Mouse (Mus musculus) liver, embryonic 15.5 days (tissue): ENCODE results near the gene Trim65. TPM values are rescaled to one million over a fixed set of nuclear protein-coding genes. Genes with fewer than 3 reads are reported as not detected.
A peak's percentile ranks its signal among the peaks of the same experiment; 100 is the strongest.

Source experiments
- ATAC-seq: fragments of 200-750 bp; cut with Nextera tagmentation; 2 replicates; pipeline ENCODE4 v1.8.0; 2017; ENCODE audit warnings: moderate number of reproducible peaks, mild to moderate bottlenecking, moderate library complexity; ENCODE audit not compliant: insufficient read depth
- H3K27ac ChIP-seq: fragments of 300-500 bp; sonication (generic); replicated peaks from 2 replicates; pipeline ENCODE4 v1.5.1; 2015; ENCODE audit warnings: mild to moderate bottlenecking, inconsistent platforms
- H3K27me3 ChIP-seq: fragments of 300-500 bp; sonication (generic); 2 replicates; pipeline ENCODE4 v1.6.1; 2015; ENCODE audit warnings: mild to moderate bottlenecking, inconsistent platforms
- H3K36me3 ChIP-seq: fragments of 300-500 bp; sonication (generic); replicated peaks from 2 replicates; pipeline ENCODE4 v1.6.1; 2015; ENCODE audit warnings: moderate library complexity, mild to moderate bottlenecking, inconsistent platforms
- H3K4me1 ChIP-seq: fragments of 300-500 bp; sonication (generic); replicated peaks from 2 replicates; pipeline ENCODE4 v1.6.1; 2015; ENCODE audit warnings: inconsistent platforms
- H3K4me2 ChIP-seq: fragments of 300-500 bp; sonication (generic); 2 replicates; pipeline ENCODE4 v1.6.1; 2015; ENCODE audit warnings: moderate library complexity, mild to moderate bottlenecking, inconsistent platforms
- H3K4me3 ChIP-seq: fragments of 300-500 bp; sonication (generic); replicated peaks from 2 replicates; pipeline ENCODE4 v1.5.1; 2015; ENCODE audit warnings: mild to moderate bottlenecking, inconsistent platforms
- H3K9ac ChIP-seq: fragments of 300-500 bp; sonication (generic); 2 replicates; pipeline ENCODE4 v1.6.1; 2015; ENCODE audit warnings: moderate library complexity, mild to moderate bottlenecking, inconsistent platforms
- H3K9me3 ChIP-seq: fragments of 300-500 bp; sonication (generic); replicated peaks from 2 replicates; pipeline ENCODE4 v1.6.1; 2016; ENCODE audit warnings: inconsistent platforms
- WGBS: fragments of 180-500 bp; shearing (Covaris S2); methylation state at CpG from one replicate; pipeline ENCODE4 v1.1.7; 2015; ENCODE audit warnings: mixed read lengths; ENCODE audit not compliant: insufficient replicate concordance; 5-methylcytosine and 5-hydroxymethylcytosine counted together
- polyA plus RNA-seq: library from polyadenylated mRNA; unstranded; fragments of >200 nt; fragmentation: Nextera tagmentation; extraction: Ambion mirVana; gene quantifications from 2 replicates; pipeline ENCODE4 v1.2.1, GENCODE M21; 2015

Gene Trim65
- polyA plus RNA-seq, 1 experiment from 2014 or later: 1.2 TPM

GRCm38 (mm10) chr11:116076836-116077235, 54.1 kb downstream of the Trim65 start:
- H3K27me3 ChIP-seq: no peaks in the 10 kb centered on the region
- H3K9ac ChIP-seq: peak overlapping the region; percentile 85
- WGBS: 8% methylated on average over 7 of the region's 7 CpGs
- peak overlapping the region; percentile 68 for H3K4me3 ChIP-seq
- peak; percentile 51 for ATAC-seq
- peaks cover 47% of the 10 kb centered on the region for H3K36me3 ChIP-seq
- peak overlapping the region; percentile 88 for H3K4me2 ChIP-seq
- peak overlapping the region; percentile 96 for H3K27ac ChIP-seq
- H3K4me1 ChIP-seq: peaks cover 81% of the 10 kb centered on the region
- no peaks in the 10 kb centered on the region for H3K9me3 ChIP-seq

- WGBS: 37% methylated on average over 7 of the region's 7 CpGs
- Histone ChIP-seq H3K36me3 (peaks cover 42% of the 10 kb centered on the region), H3K27ac (peak overlapping the region; percentile 96), H3K9me3 (no peaks in the 10 kb centered on the region), H3K4me2 (peak overlapping the region; percentile 88), H3K4me1 (peaks cover 79% of the 10 kb centered on the region), H3K4me3 (peak overlapping the region; percentile 68), H3K27me3 (no peaks in the 10 kb centered on the region), H3K9ac (peak overlapping the region; percentile 85)
- no peak for ATAC-seq
Observed at GRCm38 (mm10) chr11:116076266-116076540, 54.7 kb downstream of the Trim65 start.

- peak overlapping the region; percentile 96 for H3K27ac ChIP-seq
- peaks cover 74% of the 10 kb centered on the region for H3K4me1 ChIP-seq
- H3K9me3 ChIP-seq: no peaks in the 10 kb centered on the region
- H3K36me3 ChIP-seq: peaks cover 37% of the 10 kb centered on the region
- no peak for ATAC-seq
- no peaks in the 10 kb centered on the region for H3K27me3 ChIP-seq
- H3K9ac ChIP-seq: peak overlapping the region; percentile 85
- 23% methylated on average over 20 of the region's 20 CpGs for WGBS
- H3K4me3 ChIP-seq: peak overlapping the region; percentile 68
- H3K4me2 ChIP-seq: peak overlapping the region; percentile 88
Observed at GRCm38 (mm10) chr11:116075539-116076265, 55.2 kb downstream of the Trim65 start.

GRCm38 (mm10) chr11:116074436-116074991, 56.4 kb downstream of the Trim65 start:
- Histone ChIP-seq H3K4me2 (no peak overlapping the region), H3K4me1 (peaks cover 62% of the 10 kb centered on the region), H3K27ac (peak overlapping the region; percentile 33), H3K27me3 (no peaks in the 10 kb centered on the region), H3K9ac (no peak overlapping the region), H3K9me3 (no peaks in the 10 kb centered on the region), H3K36me3 (peaks cover 31% of the 10 kb centered on the region), H3K4me3 (no peak overlapping the region)
- ATAC-seq: no peak
- WGBS: 41% methylated on average over 7 of the region's 7 CpGs

GRCm38 (mm10) chr11:116072608-116073007, 58.3 kb downstream of the Trim65 start:
- no peak for ATAC-seq

More at GRCm38 (mm10) chr11:116072608-116073007, 58.3 kb downstream of the Trim65 start:
- H3K9me3 ChIP-seq: no peaks in the 10 kb centered on the region
- no peak overlapping the region for H3K9ac ChIP-seq
- H3K4me1 ChIP-seq: peaks cover 43% of the 10 kb centered on the region
- H3K4me3 ChIP-seq: no peak overlapping the region
- H3K27me3 ChIP-seq: no peaks in the 10 kb centered on the region
- no peak overlapping the region for H3K27ac ChIP-seq
- peaks cover 26% of the 10 kb centered on the region; the same call in 1 of the 2 replicates for H3K36me3 ChIP-seq
- 78% methylated on average over 3 of the region's 3 CpGs for WGBS
- H3K4me2 ChIP-seq: no peak overlapping the region

Other genes starting within 250 kb of the Trim65 start
- gene Smim5, start 231.2 kb downstream of the Trim65 start, polyA plus RNA-seq: 37.8 and 40.0 TPM in 2 replicates
- gene Smim6, start 219.1 kb downstream of the Trim65 start, polyA plus RNA-seq: 2.7 and 3.3 TPM in 2 replicates
- 13.0 and 15.0 TPM in 2 replicates for gene Sap30bp, start 197.8 kb downstream of the Trim65 start, polyA plus RNA-seq
- 8.1 and 10.9 TPM in 2 replicates for gene Recql5, start 197.7 kb downstream of the Trim65 start, polyA plus RNA-seq
- 0.18 and 0.31 TPM in 2 replicates for gene Itgb4, start 156.4 kb downstream of the Trim65 start, polyA plus RNA-seq
- gene Galk1, start 118.4 kb downstream of the Trim65 start, polyA plus RNA-seq: 168 and 190 TPM in 2 replicates
- gene H3f3b, start 103.2 kb downstream of the Trim65 start, polyA plus RNA-seq: 540 and 595 TPM in 2 replicates
- 10.1 and 11.6 TPM in 2 replicates for gene Unk, start 100.8 kb downstream of the Trim65 start, polyA plus RNA-seq
- 21.4 and 23.3 TPM in 2 replicates for gene Unc13d, start 53.2 kb downstream of the Trim65 start, polyA plus RNA-seq
- 83.9 and 93.0 TPM in 2 replicates for gene Wbp2, start 44.1 kb downstream of the Trim65 start, polyA plus RNA-seq
- gene Trim47, start 3.9 kb downstream of the Trim65 start, polyA plus RNA-seq: 5.4 and 7.6 TPM in 2 replicates
- gene Mrpl38, start 7.7 kb upstream of the Trim65 start, polyA plus RNA-seq: 48.8 and 51.1 TPM in 2 replicates
- 6.1 and 7.5 TPM in 2 replicates for gene Fbf1, start 37.0 kb upstream of the Trim65 start, polyA plus RNA-seq
- 27.5 and 33.1 TPM in 2 replicates for gene Ten1, start 67.7 kb upstream of the Trim65 start, polyA plus RNA-seq
- gene Acox1, start 67.9 kb upstream of the Trim65 start, polyA plus RNA-seq: 32.5 and 41.8 TPM in 2 replicates
- 0.08 and 0.12 TPM in 2 replicates for gene Evpl, start 106.9 kb upstream of the Trim65 start, polyA plus RNA-seq
- 37.2 and 40.2 TPM in 2 replicates for gene Srp68, start 143.1 kb upstream of the Trim65 start, polyA plus RNA-seq
- not detected in 2 replicates for gene Galr2, start 149.8 kb upstream of the Trim65 start, polyA plus RNA-seq
- 19.1 and 20.1 TPM in 2 replicates for gene Exoc7, start 176.1 kb upstream of the Trim65 start, polyA plus RNA-seq
- gene Foxj1, start 204.3 kb upstream of the Trim65 start, polyA plus RNA-seq: 0.78 and 1.1 TPM in 2 replicates